Mouse (Mus musculus): ENCODE data around the gene Dnajc14.
A peak's percentile ranks its signal among the peaks of the same experiment; 100 is the strongest.

DNA sequence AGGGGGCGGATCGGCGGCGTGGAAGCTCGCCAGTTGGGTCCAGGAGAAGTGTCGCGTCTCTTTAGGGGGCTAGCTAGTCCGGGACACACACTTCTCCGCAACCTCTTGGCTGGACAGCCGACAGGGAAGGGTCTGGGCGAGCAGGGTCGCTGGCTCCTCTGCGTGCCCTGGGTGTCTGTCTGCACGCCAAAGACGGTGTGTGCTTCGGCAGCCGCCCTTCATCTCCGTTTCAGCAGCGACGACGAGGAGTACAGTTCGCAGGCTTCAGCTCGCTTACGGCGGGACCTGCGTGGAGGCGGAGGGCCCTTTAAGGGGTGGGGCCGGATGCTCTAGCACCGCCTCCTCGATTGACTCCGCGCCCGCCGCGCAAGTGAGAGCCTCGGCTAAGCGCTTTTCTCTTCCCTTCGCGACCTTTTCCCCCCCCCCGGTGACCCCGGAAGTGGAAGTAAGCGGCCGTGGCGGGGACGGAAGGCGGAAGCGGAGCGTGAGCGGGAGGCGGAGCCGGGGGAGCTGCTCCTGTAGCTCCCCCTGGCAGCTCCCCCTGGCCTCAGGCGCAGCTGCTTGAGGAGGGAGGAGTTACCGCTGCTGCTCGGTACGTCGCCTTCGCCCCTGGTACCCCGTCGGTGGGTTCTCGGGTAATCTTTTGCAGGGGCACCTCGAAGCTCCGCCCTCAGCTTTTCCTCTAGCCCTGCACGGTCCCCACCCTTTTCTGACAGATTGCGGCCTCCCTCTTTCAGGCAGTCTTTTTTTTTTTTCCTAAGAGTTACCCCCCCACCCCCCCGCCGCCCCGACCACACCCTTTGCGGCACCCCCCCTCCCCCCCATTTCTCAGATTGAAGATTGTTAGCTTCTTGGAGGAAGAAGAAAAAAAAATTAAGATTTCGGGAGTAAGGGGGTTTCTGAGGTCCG, 1.5 kb downstream of the Dnajc14 start:
- TF ChIP-seq POLR2A (IDR thresholded peaks at IDR 0.05; ENCODE audit: control insufficient read depth in 1 of 2, insufficient read depth in 1 of 2, low read depth in 1 of 2, low read length in 2 of 2, poor library complexity in 1 of 2) (peak; percentile 38 to 63; a peak in 1 of 4 replicates), CTCF (IDR thresholded peaks at IDR 0.05 in 2 of 3, conservative IDR thresholded peaks at IDR 0.05 in 1 of 3; ENCODE audit: control insufficient read depth in 1 of 3, insufficient read depth in 1 of 3, low read depth in 2 of 3, low read length in 3 of 3, poor library complexity in 1 of 3, severe bottlenecking in 1 of 3) (peak in 2 of 3 experiments; percentile 6 to 26; a peak in 2 of 6 replicates), MXI1 (IDR thresholded peaks at IDR 0.05; ENCODE audit: low read depth, low read length) (peak; percentile 45), ZMIZ1 (IDR thresholded peaks at IDR 0.05; ENCODE audit: low read depth, low read length) (peak; percentile 75), GATA1 (IDR thresholded peaks at IDR 0.05; ENCODE audit: low read depth, low read length) (no peak), MAX (IDR thresholded peaks at IDR 0.05; ENCODE audit: low read length) (0 out of 2 replicates have a peak, but pooled peaks have one; percentile 30), ELF1 (IDR thresholded peaks at IDR 0.05; ENCODE audit: low read depth, low read length) (peak; percentile 100), ZNF384 (IDR thresholded peaks at IDR 0.05; ENCODE audit: low read depth, low read length) (peak; percentile 70), ZC3H11A (IDR thresholded peaks at IDR 0.05; ENCODE audit: low read depth, low read length) (no peak), JUND (IDR thresholded peaks at IDR 0.05; ENCODE audit: low read depth, low read length) (no peak), E2F4 (IDR thresholded peaks at IDR 0.05; ENCODE audit: borderline replicate concordance, low read depth, low read length) (peak; percentile 71; the same call in 1 of the 2 replicates)
